Mouse (Mus musculus): Measurements from ENCODE around the gene Pitpnm1.

Pitpnm1 gene

DNA sequence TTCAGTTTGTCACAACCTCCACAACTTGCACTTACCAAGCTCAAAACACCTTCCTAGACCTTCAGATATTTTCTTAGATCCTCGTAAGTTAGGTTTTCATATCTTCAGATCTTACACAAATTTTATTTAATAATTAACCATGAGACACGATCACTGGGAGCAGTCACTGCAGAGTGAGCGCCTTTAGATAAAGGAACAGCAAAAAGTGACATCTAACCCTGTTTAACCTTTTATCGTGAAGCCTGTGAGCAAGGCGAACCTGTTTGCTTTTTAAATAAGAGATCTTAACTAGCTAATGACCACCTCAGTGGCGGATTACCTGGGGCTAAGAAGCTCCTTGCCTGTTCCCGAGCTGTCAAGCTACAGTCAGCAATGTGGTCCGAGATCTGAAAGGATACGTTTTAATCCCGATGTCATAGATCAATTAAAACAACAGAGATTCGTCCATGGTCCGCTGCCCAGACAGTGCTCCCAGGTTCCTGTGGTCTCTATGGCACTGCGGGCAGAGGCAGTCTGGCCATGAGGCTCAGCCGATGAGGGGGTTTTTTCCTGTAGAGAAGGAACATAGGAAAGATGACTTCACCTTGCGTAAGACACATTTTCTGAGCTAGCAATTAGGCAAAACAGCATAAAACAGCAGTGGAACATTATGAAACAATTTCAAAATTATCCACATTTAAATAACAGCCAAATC is 30.9 kb upstream of the Pitpnm1 start:
- in situ Hi-C loops (cut with MseI, MboI) = no loop called here

- in situ Hi-C loops (cut with MseI, MboI) = no loop called here
These were observed 29.5 kb upstream of the Pitpnm1 start for GRCm38 (mm10) chr19:4070311-4070710.

DNA sequence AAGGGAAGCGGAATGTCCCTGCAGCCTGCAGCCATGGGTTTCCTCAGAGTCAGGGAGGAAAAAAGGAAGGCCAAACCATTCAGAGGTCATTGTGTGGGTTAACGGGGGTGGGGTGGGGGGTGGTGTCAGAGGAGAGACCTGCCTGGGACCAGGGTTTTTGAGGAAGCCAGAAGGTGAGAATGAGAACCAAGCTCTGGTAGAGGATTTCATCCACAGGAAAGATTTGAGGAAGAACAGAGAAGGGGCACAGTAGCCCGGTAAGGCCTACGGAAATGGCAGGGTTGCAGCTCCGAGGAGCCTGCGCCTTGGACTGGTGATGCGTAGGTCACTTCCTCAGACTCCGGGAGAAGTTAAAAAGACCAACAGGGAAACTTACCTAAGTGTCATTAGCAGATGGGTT is 29.0 kb upstream of the Pitpnm1 start:
- in situ Hi-C loops (cut with MseI, MboI) = no loop called here

- in situ Hi-C loops (cut with MseI, MboI) = no loop called here
These were observed 28.4 kb upstream of the Pitpnm1 start for GRCm38 (mm10) chr19:4071406-4071805.

DNA sequence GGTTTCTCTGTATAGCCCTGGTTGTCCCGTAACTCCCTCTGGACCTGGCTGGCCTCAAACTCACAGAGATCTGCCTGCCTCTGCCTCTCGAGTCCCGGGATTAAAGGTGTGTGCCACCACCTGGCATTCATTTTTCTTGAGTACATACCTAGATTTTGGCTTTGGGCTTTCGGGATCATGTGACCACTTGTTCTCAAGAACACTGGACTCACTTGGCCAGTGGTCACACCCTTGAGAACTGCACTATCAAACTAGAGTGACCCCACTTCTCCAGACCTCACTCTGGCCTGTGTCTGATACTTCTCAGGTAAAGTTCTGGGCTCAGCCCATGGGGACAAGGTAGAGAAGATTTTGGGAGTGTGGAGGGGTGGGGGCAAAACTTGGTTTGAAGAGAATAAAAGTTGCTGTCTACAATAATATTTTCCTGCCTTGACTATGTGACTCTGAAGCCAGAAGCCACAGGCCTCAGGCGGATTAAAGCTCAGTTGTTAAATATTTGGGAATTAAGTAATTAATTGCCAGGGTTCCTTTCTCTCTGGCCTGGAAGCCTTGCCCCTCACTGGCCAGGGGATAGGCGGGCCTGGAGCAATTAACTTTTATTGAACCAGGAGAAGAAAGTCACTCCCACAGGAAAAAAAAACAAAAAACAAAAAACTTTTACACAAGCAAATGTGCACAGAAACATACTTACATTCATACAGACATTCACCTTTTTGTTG is 26.9 kb upstream of the Pitpnm1 start:
- in situ Hi-C loops (cut with MseI, MboI) = no loop called here

DNA sequence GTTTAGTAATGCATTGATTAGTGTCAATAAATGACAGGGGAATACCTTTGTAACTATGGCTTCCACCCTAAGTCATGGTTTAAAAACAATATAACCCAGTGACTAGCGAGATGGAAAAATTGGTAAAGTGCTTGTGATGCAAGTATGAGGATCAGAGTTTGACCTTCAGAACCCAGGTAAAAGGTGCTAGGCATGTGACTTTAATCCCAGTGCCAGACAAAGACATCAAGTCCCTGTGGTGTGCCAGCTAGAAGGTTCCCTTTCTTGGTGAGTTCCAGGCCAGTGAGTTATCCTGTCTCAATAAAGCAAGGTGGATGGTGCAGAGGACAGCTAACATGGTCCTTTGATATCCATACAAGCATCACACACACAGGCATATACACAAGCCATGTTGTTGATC is 24.3 kb upstream of the Pitpnm1 start:
- in situ Hi-C loops (cut with MseI, MboI) = no loop called here

GRCm38 (mm10) chr19:4079594-4079993 is 20.2 kb upstream of the Pitpnm1 start:
- in situ Hi-C loops (cut with MseI, MboI) = no loop called here

DNA sequence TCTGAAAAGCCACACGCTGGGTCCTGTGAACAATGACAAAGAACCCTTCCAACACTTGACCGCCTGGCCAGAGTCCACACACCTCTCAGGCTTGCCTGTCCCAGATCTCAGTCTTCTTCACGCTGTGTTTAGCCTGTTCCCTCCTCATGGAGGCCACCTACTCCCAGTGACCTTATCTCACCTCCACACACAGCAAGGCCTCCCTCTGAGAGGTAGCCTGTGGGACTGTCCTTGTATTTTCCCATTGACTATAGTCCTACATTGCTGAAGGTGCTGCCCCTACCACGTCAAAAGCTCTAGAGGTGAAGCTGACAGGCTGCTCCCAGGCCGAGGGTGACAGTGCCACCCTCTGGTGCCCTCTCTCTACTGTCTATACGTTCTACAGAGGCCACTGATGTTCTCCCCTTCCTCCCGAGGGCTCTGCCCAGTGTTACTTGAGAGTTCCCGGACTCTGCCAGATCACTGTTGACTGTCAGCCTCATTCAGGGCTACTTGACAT is 19.2 kb upstream of the Pitpnm1 start:
- in situ Hi-C loops (cut with MseI, MboI) = no loop called here

DNA sequence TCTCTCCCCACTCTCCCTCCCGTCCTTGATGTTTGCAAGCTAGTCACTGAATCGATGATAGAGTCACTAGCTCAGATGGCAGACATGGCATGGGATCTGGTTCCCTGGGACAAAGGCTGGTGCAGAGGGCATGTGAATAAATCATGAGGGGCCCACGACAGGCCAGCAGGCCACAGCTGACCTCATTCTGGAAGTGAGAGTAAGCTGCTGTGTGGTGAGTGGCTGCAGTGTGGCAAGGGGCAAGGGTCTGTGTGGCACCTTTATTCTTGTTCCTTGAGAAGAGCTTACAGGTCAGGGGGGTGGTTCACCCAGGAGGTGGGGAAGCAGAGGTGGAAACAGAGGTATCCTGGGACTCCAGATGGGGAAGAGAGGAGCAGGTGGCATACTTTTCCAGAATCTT is 18.4 kb upstream of the Pitpnm1 start, which contains the start of gene Cabp2:
Cabp2 (plus strand) TSS at position 185 of the 400 bp plus-strand sequence.
- in situ Hi-C loops (cut with MseI, MboI) = no loop called here

DNA sequence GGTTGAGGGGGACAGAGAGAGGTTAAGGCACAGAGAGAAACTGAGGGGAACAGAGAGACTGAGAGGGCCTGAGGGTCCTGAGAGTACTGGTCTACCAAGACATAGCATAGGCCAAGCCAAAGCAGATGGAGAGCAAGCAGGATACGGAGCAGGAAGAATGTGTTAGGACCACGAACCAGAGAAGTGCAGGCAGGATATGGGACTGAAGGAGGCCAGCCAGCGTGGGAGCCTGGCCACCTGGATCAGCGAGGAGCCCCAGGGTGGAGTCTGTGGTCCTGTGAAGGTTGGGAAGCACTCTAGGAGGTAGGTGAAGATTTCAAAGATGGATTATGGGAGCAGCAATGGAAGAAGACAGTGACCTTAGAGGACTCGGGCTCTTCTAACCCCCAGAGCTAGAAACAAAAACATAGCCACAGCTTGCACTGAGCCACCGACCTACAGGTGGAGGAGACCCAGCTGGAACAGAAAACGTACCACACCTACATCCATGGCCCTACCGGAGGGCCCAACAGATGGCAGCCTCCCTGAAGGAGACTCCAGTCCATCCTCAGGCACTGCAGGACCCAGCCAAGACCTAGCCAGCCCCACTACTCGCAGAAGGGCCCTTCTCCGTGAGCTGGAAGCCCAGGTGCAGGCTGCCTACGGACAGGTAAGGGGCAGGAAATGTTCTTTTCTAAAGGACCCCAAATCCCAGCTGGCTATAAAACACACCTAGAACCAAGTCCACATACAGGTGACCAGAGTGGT is 17.4 kb upstream of the Pitpnm1 start:
- in situ Hi-C loops (cut with MseI, MboI) = no loop called here

GRCm38 (mm10) chr19:4083316-4083715 is 16.5 kb upstream of the Pitpnm1 start:
- in situ Hi-C loops (cut with MseI, MboI) = no loop called here

DNA sequence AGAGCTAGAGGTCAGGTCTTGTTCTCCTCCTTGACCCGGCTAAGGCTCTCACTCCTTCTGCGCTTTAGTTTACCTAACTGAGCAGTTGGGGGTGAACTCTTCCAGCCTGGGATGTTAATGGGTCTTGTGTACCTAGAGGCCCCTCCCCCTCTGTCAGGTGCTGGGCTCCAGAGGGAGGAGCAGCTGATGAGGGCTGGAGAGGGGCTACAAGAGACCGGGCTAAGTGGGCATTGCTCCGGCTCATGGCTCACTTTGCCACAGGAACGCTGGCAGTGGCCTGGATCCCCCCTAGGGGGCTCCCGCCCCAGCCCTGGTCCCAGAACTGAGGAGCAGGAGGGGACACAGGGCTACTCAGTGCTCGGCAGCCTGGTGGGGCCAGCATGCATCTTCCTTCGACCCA is 16.0 kb upstream of the Pitpnm1 start:
- in situ Hi-C loops (cut with MseI, MboI) = no loop called here

- in situ Hi-C loops (cut with MseI, MboI) = loop anchor here (5.0 kb wide), 1 partner anchor 33 kb away; no protein-coding TSS in a partner anchor
These were observed 14.8 kb upstream of the Pitpnm1 start for GRCm38 (mm10) chr19:4084984-4085383.

GRCm38 (mm10) chr19:4086156-4086555 is 13.6 kb upstream of the Pitpnm1 start:
- in situ Hi-C loops (cut with MseI, MboI) = loop anchor here (5.0 kb wide), 1 partner anchor 34 kb away; no protein-coding TSS in a partner anchor

DNA sequence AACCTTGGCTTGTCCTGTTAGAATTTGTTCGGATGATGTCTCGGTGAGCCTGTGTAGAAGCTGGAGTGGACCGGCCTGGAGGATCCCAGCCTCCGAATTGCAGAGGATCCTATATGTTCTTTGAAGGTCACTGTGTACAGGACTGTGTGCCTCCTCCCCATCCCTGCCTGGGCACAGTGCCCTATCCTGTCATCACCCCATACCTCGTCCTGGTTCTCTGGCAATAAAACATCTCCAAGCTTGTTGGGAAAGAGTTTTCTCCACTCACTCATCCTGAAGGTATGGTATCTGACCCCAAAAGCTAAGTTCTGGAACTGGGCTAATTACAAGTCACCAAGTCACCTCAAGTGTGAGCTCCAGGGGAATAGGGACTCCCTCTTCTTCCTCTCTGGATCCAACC is 12.7 kb upstream of the Pitpnm1 start:
- in situ Hi-C loops (cut with MseI, MboI) = loop anchor here (5.0 kb wide), 1 partner anchor 35 kb away; no protein-coding TSS in a partner anchor

DNA sequence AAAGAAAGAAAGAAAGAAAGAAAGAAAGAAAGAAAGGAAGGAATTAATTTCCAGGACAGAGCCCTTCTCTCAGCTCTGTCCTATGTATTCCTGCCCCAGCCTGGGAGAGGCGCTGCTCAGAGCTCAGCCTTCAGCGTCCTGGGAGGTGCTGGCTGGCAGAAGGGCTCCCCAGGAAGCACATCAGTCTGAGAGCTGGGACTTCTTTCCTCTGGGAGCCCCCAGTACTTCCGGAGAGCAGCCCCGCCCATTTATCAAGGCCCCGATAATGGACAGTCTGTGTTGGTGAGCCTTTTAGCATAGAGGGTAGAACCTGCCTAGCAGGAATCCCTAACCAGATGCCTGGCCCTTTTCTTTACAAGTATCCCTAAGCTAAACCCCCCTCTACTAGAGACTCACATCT is 11.7 kb upstream of the Pitpnm1 start:
- in situ Hi-C loops (cut with MseI, MboI) = loop anchor here (5.0 kb wide), 1 partner anchor 36 kb away; no protein-coding TSS in a partner anchor

DNA sequence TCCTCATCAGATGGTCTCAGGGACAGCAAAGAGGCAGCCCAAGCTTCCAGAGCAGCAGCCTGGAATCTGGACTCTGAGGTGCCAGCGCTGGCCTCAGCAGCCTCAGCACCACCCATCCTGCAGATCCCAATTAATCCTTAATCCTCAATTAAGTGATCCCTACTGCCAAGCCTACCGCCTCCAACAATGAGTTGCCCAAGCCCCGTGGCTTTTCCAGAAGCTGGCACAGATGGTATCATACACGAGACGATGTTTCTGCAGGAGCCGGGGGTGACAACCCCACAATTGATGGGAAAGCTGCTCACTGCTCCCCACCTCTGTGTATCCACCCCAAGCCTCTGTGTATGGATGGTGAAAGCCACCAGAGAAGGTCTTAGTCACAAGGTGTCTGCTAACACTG is 10.7 kb upstream of the Pitpnm1 start:
- in situ Hi-C loops (cut with MseI, MboI) = loop anchor here (5.0 kb wide), 1 partner anchor 37 kb away; no protein-coding TSS in a partner anchor

GRCm38 (mm10) chr19:4090446-4090845 is 9.4 kb upstream of the Pitpnm1 start:
- in situ Hi-C loops (cut with MseI, MboI) = no loop called here

- in situ Hi-C loops (cut with MseI, MboI) = no loop called here
These were observed 8.4 kb upstream of the Pitpnm1 start for GRCm38 (mm10) chr19:4091383-4091782.

DNA sequence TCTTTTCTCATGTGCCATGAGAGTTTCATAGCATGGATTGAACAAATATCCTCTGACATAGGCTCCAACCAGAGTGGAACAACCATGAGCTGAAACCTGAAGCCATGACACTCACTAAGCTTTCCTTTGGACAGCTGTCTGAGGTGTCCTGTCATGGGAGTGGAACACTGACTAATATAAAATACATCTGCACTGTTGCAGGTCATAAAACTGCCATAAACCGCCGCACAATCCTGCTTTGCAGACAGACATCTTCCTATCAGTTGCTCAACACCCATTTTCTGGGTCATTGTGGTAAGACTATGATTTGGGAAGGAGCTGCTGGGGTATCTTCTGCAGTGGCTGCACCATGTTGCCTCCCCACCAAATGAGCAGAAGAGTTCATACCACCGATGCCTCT is 7.0 kb upstream of the Pitpnm1 start:
- in situ Hi-C loops (cut with MseI, MboI) = no loop called here

- in situ Hi-C loops (cut with MseI, MboI) = no loop called here
These were observed 6.0 kb upstream of the Pitpnm1 start for GRCm38 (mm10) chr19:4093772-4094171.

GRCm38 (mm10) chr19:4094348-4094747 is 5.5 kb upstream of the Pitpnm1 start:
- in situ Hi-C loops (cut with MseI, MboI) = no loop called here

Data from mouse trophoblast stem cell (cell line).